Mouse (Mus musculus): ENCODE data around the gene Nat10.

- TF ChIP-seq CTCF (IDR thresholded peaks at IDR 0.05) (no peak), POLR2A (IDR thresholded peaks at IDR 0.05; ENCODE audit: insufficient read depth, low read depth, low read length) (no peak), EP300 (IDR thresholded peaks at IDR 0.05; ENCODE audit: insufficient read depth, low read depth, low read length) (no peak)
Measured at GRCm38 (mm10) chr2:103705826-103706225, 55.2 kb downstream of the Nat10 start.

All from heart, adult 2 months (tissue).